7 mouse cellular contexts compared by ENCODE assay signal in the genomic region with DNA sequence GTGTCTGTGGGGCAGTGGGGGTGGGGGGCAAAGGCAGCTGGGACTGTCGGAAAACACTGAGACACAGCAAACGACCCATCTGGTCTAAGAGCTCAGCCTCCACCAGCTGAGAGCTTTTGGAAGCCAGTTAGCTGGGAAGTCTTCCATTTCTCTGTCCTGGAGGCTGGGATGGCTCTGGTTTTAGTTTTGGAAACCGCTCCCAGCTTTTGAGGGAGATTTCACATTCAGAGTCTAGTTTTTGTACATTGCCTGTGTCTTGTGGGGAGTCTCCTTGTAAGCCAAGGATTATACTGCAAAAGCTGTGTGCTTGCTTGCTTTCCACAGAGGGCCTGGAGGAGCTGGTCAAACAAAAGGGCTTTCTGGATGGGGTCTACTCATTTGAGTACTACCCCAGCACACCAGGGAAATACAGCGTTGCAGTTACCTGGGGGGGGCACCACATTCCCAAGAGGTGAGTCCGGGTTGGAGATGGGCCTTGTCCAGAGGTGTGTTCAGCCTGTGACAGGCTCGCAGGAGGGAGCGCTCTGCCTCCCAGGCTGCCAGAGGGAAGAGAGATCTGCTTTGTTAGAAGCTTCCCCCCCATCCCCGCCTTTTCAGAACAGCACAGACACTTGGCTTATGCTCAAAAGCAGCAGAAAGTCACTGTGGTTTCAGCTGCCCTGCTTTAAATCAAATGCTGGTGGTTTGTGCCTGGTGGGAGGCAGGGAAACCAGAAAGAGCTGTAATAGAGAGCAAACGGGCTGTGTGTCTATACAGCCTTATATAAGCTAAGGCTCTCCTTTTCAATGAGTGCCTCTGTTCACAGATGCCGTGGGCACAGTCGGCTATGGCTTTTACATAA.
DNase-seq lines count a peak whose midpoint lies in the region; ATAC-seq lines count a peak whose summit lies in the region.

No protein-coding gene starts in this region.

- H3K4me3 ChIP-seq in heart, embryonic 15.5 days: no peak overlapping the region
- H3K4me3 ChIP-seq in midbrain, embryonic 11.5 days (ENCODE audit: low read depth, low read length): no peak overlapping the region

- H3K27me3 ChIP-seq in heart, embryonic 15.5 days: no peaks in the 10 kb centered on the region
- no peaks in the 10 kb centered on the region for H3K27me3 ChIP-seq in midbrain, embryonic 11.5 days (ENCODE audit: control insufficient read depth, insufficient read depth, low read length)

- peak overlapping the region; percentile 64 for H3K27ac ChIP-seq in heart, embryonic 15.5 days
- no peak overlapping the region for H3K27ac ChIP-seq in midbrain, embryonic 11.5 days (ENCODE audit: low read depth, low read length)

- no peaks in the 10 kb centered on the region for H3K9me3 ChIP-seq in heart, embryonic 15.5 days (replicated peaks)
- H3K9me3 ChIP-seq in midbrain, embryonic 11.5 days (ENCODE audit: control insufficient read depth, low read length): no peaks in the 10 kb centered on the region

- WGBS in heart, embryonic 15.5 days: 64% methylated on average over 11 of the region's 11 CpGs
- 63% methylated on average over 11 of the region's 11 CpGs for WGBS in midbrain, embryonic 11.5 days

- no peak overlapping the region for H3K9ac ChIP-seq in heart, embryonic 15.5 days
- H3K9ac ChIP-seq in midbrain, embryonic 11.5 days (ENCODE audit: low read length): no peak overlapping the region

- no peak overlapping the region for H3K4me2 ChIP-seq in heart, embryonic 15.5 days
- H3K4me2 ChIP-seq in midbrain, embryonic 11.5 days: no peak overlapping the region

- peak; percentile 50 for DNase-seq in testis, postnatal 10 days (ENCODE audit: low spot score)
- DNase-seq in testis, postnatal 14 days (ENCODE audit: low spot score): no peak
- DNase-seq in cerebellum, postnatal 10 days: peak; percentile 78 to 83
- DNase-seq in layer of hippocampus, postnatal 36 days: peak; percentile 66 to 72
- DNase-seq in midbrain, embryonic 11.5 days (ENCODE audit: low spot score, missing footprints): no peak
- peak; percentile 47 for DNase-seq in thymus, postnatal 14 days

- peaks cover 14% of the 10 kb centered on the region for H3K4me1 ChIP-seq in heart, embryonic 15.5 days (replicated peaks)
- H3K4me1 ChIP-seq in midbrain, embryonic 11.5 days (ENCODE audit: control insufficient read depth, insufficient read depth, low read length): peaks cover 3% of the 10 kb centered on the region; the same call in 1 of the 2 replicates

- peaks cover 28% of the 10 kb centered on the region for H3K36me3 ChIP-seq in heart, embryonic 15.5 days
- peaks cover 6% of the 10 kb centered on the region for H3K36me3 ChIP-seq in midbrain, embryonic 11.5 days (ENCODE audit: control insufficient read depth, insufficient read depth, low read length)

- ATAC-seq in heart, embryonic 15.5 days (replicated peaks; ENCODE audit: insufficient number of reproducible peaks, insufficient read depth, low FRiP score, low read depth): no peak; the same call in 1 of the 2 replicates
- ATAC-seq in midbrain, embryonic 11.5 days (ENCODE audit: low FRiP score): peak; percentile 19; the same call in 1 of the 2 replicates

Comparison
In these comparisons a context has a peak if more than half of its experiments do, and no peak if none do; other contexts are left out.
1. DNase-seq: peak in testis, postnatal 10 days (single experiment), cerebellum, postnatal 10 days (2 of 2), layer of hippocampus, postnatal 36 days (2 of 2) and thymus, postnatal 14 days (single experiment); none in testis, postnatal 14 days (single experiment) and midbrain, embryonic 11.5 days (single experiment).